Mouse (Mus musculus) testis, postnatal 14 days (tissue): Measurements from ENCODE around the gene Scgb1b27.
"Not testable (repeated sequence)": the region's sequence is repeated elsewhere in the genome, so short reads cannot be mapped to it uniquely, and the experiment has no call there.

Experiments used
- DNase-seq: peaks from one replicate; pipeline ENCODE4 v3.0.0; 2021; ENCODE audit warnings: low spot score

Scgb1b27 gene

DNA sequence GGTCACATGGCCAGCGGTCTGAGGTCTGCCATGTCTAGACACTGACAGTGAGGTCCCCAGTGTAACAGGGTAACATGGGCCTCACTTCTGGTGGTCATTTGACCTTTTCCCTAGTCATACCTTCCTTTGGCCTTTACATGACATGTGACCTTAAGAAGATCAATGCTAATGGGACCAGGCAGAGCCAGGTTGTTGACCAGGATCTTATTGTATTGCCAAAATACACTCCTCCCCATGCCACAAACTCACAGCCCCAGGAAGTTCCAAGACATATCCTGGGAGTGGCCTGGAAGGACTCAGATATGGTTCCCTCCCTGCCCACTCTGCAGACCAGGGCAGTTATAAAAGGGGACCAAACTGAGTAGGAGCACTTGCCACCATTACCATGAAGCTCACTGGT lies at the start of gene Scgb1b27:
Gene Scgb1b27, plus strand, starts transcription at position 301 of the 400 bp plus-strand sequence.
- DNase-seq, result not testable (repeated sequence)

DNA sequence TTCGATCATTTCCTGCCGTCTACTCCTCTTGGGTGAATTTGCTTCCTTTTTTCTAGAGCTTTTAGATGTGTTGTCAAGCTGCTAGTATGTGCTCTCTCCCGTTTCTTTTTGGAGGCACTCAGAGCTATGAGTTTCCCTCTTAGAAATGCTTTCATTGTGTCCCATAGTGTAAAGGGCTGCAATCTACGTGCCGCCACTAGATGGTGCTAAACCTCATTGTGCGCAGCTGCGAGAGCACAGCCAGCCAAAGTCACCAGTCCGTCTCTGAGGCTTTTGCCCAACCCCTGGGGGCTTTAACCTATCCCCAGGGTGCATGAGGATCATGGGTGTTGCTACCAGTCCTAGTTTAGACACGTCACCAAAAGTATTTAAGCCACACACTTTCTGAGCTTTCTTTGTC lies 39.0 kb upstream of the Scgb1b27 start:
- not testable (repeated sequence) for DNase-seq

DNA sequence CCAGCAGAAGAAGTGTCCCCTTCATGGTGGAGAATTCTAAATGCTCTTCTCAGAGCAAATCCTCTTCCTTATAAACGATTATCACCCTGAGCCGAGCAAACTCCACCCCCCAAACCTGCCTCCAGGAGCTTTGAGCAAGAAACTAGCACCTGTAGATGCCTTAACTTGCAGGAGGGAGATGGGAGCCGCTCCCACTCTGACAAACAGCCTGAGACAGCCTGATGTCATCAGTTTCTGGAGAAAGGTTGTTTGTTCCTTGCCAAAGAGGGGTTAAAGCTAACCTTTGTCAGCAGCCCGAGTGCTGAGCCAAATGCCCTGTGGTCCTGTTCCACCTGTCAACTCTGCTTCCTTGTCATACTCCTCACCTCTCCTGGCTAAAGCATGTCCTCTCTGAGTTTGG lies 7.4 kb upstream of the Scgb1b27 start, which contains the start of gene Scgb2b27:
Gene Scgb2b27, minus strand, starts transcription at position 101 of the 400 bp plus-strand sequence.
- DNase-seq, result no peak

DNA sequence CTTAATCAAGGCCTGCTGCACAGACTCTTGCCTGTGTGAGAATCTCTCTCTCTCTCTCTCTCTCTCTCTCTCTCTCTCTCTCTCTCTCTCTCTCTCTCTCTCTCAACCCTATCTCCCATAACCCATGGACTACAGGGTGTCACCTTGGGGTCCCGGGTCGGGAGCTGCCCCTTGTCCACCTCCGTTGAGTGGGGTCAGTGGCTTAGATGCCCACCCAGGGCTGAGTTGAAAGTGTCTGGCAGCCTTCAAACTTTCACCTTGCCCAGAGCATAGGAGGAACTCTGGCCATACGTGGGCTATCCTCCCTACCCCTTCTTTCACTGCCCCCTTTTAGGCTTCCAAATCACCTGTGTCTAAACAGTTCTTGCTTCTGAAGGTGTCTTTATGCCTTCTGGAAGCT lies 4.4 kb downstream of the Scgb1b27 start:
- no peak for DNase-seq

DNA sequence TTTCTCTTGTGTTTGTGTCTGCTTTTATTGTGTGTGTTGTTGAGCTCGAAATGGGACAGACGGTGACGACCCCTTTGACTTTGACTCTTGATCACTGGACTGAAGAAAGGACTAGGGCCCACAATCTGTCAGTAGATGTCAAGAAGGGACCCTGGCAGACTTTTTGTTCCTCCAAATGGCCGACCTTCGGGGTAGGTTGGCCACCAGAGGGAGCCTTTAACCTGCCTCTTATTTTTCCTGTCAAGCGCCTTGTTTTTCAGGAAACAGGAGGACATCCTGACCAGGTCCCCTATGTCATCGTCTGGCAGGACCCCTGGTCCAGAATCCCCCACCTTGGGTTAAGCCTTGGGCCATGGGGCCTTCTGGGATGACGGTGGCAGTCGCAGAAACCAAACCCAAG lies 5.9 kb downstream of the Scgb1b27 start:
- DNase-seq, result not testable (repeated sequence)

DNA sequence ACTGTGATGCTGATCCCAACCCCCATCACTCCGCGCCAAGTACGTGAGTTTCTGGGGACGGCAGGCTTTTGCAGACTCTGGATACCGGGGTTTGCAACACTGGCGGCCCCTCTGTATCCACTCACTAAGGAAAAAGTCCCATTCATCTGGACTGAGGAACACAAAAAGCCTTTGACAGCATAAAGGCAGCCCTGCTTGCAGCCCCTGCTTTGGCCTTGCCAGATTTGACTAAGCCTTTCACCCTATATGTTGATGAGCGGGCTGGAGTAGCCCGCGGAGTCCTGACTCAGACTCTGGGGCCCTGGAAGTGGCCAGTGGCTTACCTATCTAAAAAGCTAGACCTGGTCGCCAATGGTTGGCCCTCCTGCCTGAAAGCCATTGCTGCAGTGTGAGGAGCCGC lies 8.7 kb downstream of the Scgb1b27 start:
- no peak for DNase-seq

DNA sequence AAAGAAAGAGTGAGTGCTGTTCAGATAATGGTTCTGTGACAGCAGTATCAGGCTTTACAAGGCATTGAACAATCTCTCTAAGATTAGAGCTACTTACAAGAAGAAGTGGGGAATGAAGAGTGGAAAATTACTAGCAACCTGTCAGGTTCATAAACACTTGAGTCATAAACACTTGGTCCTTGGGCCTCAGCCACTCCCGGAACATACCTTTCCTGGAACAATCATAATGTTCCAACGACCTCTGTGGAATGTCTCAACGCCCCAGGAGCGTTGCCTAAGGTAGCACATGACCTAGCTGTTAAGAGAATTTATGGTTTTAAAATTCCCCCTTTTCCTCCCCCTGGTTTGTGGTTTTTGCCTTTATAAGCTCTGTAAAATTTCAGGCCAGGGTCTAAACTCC lies 13.3 kb downstream of the Scgb1b27 start:
- DNase-seq, result not testable (repeated sequence)

DNA sequence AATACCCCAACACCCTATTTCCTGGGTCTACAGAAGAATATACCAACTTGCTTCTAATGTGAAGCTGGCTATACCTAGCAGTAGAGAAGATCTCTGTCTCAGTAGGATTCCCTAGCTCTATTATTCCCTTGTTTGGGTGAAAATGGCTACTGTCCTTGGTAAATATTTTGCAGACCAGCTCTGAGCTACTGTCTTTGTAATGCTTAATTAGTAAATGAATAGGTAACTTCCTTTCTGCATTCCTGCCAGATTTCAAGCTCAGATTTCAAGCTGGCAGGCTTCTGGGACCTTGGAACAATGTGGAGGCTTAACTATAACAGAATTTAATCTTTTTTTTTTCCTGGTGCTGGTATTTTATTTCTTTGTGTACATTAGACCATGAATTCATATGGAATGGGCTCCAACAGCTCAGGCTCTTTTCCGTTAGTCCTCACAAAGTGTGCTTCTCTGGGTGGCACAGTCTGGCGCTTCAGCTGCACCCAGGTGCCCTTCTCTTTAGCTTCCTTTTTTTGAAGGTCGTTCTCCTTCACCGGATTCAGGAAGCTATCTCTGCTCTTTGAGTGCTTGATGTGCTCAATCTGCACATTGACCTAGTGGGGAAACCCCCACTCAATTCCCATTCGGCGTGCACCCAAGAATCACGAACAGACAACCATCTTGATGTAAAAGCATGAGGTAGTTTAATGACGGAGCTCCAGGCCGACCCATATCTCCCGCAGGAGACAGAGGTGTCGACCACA lies 15.0 kb downstream of the Scgb1b27 start:
- not testable (repeated sequence) for DNase-seq

DNA sequence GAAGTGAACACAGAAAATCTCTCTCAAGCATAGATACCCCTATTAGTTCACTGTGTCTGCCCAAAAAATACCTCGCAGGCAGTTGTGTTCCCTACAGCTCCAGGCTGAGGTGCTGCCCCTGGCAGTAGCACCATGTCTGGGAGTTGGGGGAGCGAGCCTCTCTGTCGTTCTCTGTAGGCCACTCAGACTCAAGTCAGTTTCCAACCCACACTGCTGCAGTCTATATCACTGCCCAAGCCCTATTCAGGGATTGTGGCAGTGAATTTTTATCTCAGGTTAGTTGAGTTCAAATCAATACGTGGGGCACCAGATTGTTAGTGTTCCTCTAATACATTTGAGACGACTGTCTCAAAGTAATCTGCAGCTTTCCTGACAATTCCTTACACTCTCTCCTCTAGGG lies 46.8 kb downstream of the Scgb1b27 start:
- DNase-seq, result not testable (repeated sequence)
